Mouse (Mus musculus) limb, embryonic 14.5 days (tissue): ENCODE results near the gene Zfp981. TPM values are rescaled to one million over a fixed set of nuclear protein-coding genes. Genes with fewer than 3 reads are reported as not detected.
A peak's percentile ranks its signal among the peaks of the same experiment; 100 is the strongest.
"Not testable (repeated sequence)": the region's sequence is repeated elsewhere in the genome, so short reads cannot be mapped to it uniquely, and the experiment has no call there.

Experiments used
- ATAC-seq: fragments of 200-750 bp; cut with Nextera tagmentation; 2 replicates; pipeline ENCODE4 v1.8.0; 2017; ENCODE audit warnings: low read depth, moderate number of reproducible peaks, moderate TSS enrichment; ENCODE audit not compliant: low FRiP score
- DNase-seq: peaks from one replicate; pipeline ENCODE4 v3.0.0-alpha.2; 2015; ENCODE audit warnings: low spot score
- H3K27ac ChIP-seq: fragments of 300-500 bp; sonication (generic); replicated peaks from 2 replicates; pipeline ENCODE4 v1.5.1; 2014; ENCODE audit warnings: low read depth, mild to moderate bottlenecking, low read length, moderate library complexity, mixed read lengths
- H3K27me3 ChIP-seq: fragments of 300-500 bp; sonication (generic); 2 replicates; pipeline ENCODE4 v1.6.1; 2014; ENCODE audit warnings: low read length, mixed read lengths; ENCODE audit not compliant: control insufficient read depth, insufficient read depth
- H3K36me3 ChIP-seq: fragments of 300-500 bp; sonication (generic); 2 replicates; pipeline ENCODE4 v1.6.1; 2014; ENCODE audit warnings: mild to moderate bottlenecking, low read length, moderate library complexity, mixed read lengths; ENCODE audit not compliant: control insufficient read depth, insufficient read depth
- H3K4me1 ChIP-seq: fragments of 300-500 bp; sonication (generic); 2 replicates; pipeline ENCODE4 v1.6.1; 2014; ENCODE audit warnings: antibody characterized with exemption, low read length, mixed read lengths; ENCODE audit not compliant: control insufficient read depth, insufficient read depth
- H3K4me2 ChIP-seq: fragments of 300-500 bp; sonication (generic); replicated peaks from 2 replicates; pipeline ENCODE4 v1.6.1; 2014; ENCODE audit warnings: low read depth, mild to moderate bottlenecking, low read length, moderate library complexity; ENCODE audit not compliant: severe bottlenecking
- H3K4me3 ChIP-seq: fragments of 300-500 bp; sonication (generic); replicated peaks from 2 replicates; pipeline ENCODE4 v1.5.1; 2014; ENCODE audit warnings: low read length
- H3K9ac ChIP-seq: fragments of 300-500 bp; sonication (generic); 2 replicates; pipeline ENCODE4 v1.6.1; 2014; ENCODE audit warnings: mild to moderate bottlenecking, low read depth, low read length, moderate library complexity; ENCODE audit not compliant: severe bottlenecking
- H3K9me3 ChIP-seq: fragments of 300-500 bp; sonication (generic); 2 replicates; pipeline ENCODE4 v1.6.1; 2016; ENCODE audit warnings: low read length; ENCODE audit not compliant: control insufficient read depth
- POLR2A ChIP-seq: fragments of 200-500 bp; IDR thresholded peaks from 2 replicates; pipeline ENCODE4 v1.8.0; 2012; ENCODE audit warnings: inconsistent platforms, mild to moderate bottlenecking, moderate library complexity, borderline replicate concordance; ENCODE audit not compliant: insufficient read depth, insufficient read length; ENCODE audit errors: extremely low read depth
- WGBS: fragments of 180-500 bp; shearing (Covaris S2); extraction: QIAGEN DNeasy Blood & Tissue Kit; methylation state at CpG from one replicate; pipeline ENCODE4 v1.1.7; 2014; 5-methylcytosine and 5-hydroxymethylcytosine counted together
- polyA plus RNA-seq, 2 experiments: library from polyadenylated mRNA; depleted of rRNA in 1 of 2; stranded (reverse) in 1 of 2; unstranded in 1 of 2; fragments of >200 nt; fragmentation: Nextera tagmentation in 1 of 2; extraction: Ambion mirVana in 1 of 2; gene quantifications; 2 replicates each; pipeline versions ENCODE4 v1.2.1 to v1.2.3; 2012 to 2014

Gene Zfp981
- polyA plus RNA-seq, 2 experiments: 0.09 to 0.14 TPM

GRCm38 (mm10) chr4:146485183-146485939, 16.5 kb upstream of the Zfp981 start:
- not testable (repeated sequence) for H3K27ac ChIP-seq, H3K4me2 ChIP-seq, ATAC-seq, H3K9ac ChIP-seq, DNase-seq, H3K4me1 ChIP-seq, H3K27me3 ChIP-seq, H3K4me3 ChIP-seq, H3K36me3 ChIP-seq
- peaks cover 52% of the 10 kb centered on the region for H3K9me3 ChIP-seq
- WGBS: 74% methylated on average over 6 of the region's 6 CpGs

DNA sequence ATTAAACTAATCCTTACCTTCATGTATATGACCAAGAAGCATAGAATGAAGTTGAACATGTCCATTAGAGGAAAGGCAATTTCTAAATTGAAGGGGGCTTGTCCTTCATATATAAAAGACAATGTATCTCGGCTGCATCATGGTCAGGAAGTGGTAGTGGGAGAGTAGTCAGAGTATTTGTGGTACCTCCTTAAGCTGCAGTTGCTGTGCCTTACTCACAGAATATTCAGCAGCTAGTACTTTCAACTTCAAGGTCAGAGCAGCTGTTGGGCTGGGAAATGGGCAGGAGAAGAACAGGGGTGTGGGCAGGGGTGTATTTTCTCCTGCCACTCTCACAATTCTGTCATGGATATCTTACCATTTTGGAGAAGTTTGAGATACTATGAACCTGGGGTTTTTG, 15.1 kb upstream of the Zfp981 start:
- not testable (repeated sequence) for H3K27ac ChIP-seq, H3K4me3 ChIP-seq, H3K4me2 ChIP-seq, H3K36me3 ChIP-seq, H3K4me1 ChIP-seq, H3K27me3 ChIP-seq, DNase-seq, H3K9ac ChIP-seq
- H3K9me3 ChIP-seq: peaks cover 44% of the 10 kb centered on the region
- ATAC-seq: peak; percentile 13; the same call in 1 of the 2 replicates
- 64% methylated on average over 1 of the region's 1 CpGs for WGBS

DNA sequence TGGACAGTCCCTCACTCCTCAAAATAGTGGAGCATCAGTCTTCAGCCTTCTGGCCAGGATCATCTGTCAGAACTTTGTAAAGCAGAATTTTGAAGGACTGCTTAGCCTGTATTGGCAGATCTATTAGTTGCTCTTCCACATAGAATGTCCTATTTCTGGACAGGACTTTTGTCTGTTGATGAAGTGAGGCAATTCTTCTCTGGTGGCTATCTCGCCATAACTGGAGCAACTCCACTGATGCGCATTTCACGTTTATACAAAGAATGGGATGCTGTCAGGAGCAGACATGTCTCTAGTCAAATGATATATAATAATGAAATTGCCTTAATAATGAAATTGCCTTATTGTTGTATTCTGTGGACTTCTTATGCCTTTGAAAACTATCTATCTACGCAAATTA, 12.6 kb upstream of the Zfp981 start:
- peaks cover 49% of the 10 kb centered on the region for H3K9me3 ChIP-seq
- H3K27me3 ChIP-seq, H3K27ac ChIP-seq, H3K9ac ChIP-seq, ATAC-seq, H3K4me3 ChIP-seq, DNase-seq, H3K36me3 ChIP-seq, H3K4me1 ChIP-seq, H3K4me2 ChIP-seq: not testable (repeated sequence)
- WGBS: 71% methylated on average over 4 of the region's 4 CpGs

- not testable (repeated sequence) for H3K9ac ChIP-seq, H3K4me2 ChIP-seq, H3K36me3 ChIP-seq, ATAC-seq, H3K27ac ChIP-seq, H3K4me3 ChIP-seq, DNase-seq, H3K27me3 ChIP-seq, H3K4me1 ChIP-seq
- H3K9me3 ChIP-seq: peaks cover 47% of the 10 kb centered on the region
- 77% methylated on average over 1 of the region's 1 CpGs for WGBS
Observed at GRCm38 (mm10) chr4:146491993-146492392, 9.8 kb upstream of the Zfp981 start.

DNA sequence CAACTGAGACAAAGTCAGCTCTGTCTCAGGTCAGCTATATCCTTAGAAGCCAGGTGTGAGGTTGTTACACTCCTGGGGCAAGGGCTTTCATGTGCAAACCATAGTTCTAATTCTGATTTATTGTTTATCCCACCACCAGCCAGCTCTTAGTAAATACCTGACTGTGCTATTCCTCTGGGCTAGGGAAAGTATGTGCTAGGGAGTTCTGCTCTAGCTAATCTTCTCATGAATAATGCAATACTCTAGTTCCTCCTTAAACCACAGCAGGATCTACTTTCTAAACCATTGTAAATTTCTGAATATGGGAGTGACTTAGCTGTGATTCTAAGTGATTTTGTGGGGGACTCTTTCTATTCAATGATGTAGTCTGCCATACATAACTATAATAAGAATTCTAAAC, 9.4 kb upstream of the Zfp981 start:
- Histone ChIP-seq H3K4me2 (no peak overlapping the region), H3K36me3 (no peaks in the 10 kb centered on the region), H3K9ac (no peak overlapping the region), H3K27me3 (no peaks in the 10 kb centered on the region), H3K9me3 (peaks cover 47% of the 10 kb centered on the region), H3K4me1 (no peaks in the 10 kb centered on the region), H3K4me3 (no peak overlapping the region), H3K27ac (no peak overlapping the region)
- DNase-seq: no peak
- ATAC-seq: no peak
- TF ChIP-seq POLR2A: no peak

DNA sequence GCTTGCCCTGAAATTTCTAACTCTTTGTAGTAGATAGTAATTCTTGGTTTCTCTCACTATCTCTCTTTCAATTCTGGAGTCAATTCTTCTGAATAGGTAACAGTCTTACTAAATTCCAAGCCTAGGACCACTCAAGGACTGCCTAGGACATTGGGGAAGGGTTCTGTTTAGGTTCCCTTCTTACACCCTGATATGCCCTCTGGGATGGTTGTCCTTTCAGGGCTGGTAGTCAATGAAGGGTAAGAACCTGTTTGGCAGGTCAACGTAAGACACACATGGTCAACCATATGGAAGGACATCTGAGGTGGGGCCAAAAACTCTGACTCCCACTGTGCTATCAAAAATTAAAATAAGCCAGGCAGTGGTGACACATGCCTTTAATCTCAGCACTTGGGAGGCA, 9.0 kb upstream of the Zfp981 start:
- Histone ChIP-seq H3K4me2 (no peak overlapping the region), H3K4me1 (no peaks in the 10 kb centered on the region), H3K36me3 (no peaks in the 10 kb centered on the region), H3K9ac (no peak overlapping the region), H3K27ac (no peak overlapping the region), H3K27me3 (no peaks in the 10 kb centered on the region), H3K9me3 (peaks cover 50% of the 10 kb centered on the region), H3K4me3 (no peak overlapping the region)
- WGBS: 50% methylated on average over 1 of the region's 1 CpGs
- ATAC-seq (no peak), DNase-seq (no peak)
- TF ChIP-seq POLR2A: no peak

DNA sequence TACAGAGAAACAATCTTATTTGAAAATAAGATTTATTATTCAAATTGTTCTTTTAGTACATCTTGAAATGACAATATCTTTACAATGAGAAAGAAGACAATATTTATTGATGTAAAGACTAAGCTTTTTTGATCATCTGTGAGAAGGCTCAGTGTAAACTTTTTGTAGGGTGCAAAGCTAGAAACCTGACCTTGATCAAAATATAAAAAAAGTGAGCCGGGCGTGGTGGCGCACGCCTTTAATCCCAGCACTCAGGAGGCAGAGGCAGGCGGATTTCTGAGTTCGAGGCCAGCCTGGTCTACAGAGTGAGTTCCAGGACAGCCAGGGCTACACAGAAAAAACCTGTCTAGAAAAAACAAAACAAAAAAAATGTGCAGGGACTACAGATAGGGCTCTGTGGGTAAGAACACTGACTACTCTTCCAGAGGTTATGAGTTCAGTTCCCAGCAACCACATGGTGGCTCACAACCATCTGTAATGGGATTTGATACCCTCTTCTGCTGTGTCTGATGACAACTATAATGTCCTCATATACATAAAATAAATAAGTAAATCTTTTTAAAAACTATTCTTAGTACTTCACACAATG, 8.4 kb upstream of the Zfp981 start:
- H3K9ac ChIP-seq, H3K27me3 ChIP-seq, H3K4me3 ChIP-seq, DNase-seq, H3K27ac ChIP-seq, H3K36me3 ChIP-seq, H3K4me1 ChIP-seq, H3K4me2 ChIP-seq: not testable (repeated sequence)
- ATAC-seq: peak; percentile 31; the same call in 1 of the 2 replicates
- peaks cover 53% of the 10 kb centered on the region for H3K9me3 ChIP-seq
- 83% methylated on average over 6 of the region's 6 CpGs for WGBS
